ENCODE assay signal across 9 mouse cellular contexts in genomic region chr13:91421387-91421949, GRCm38 (mm10). TPM values are rescaled to one million over a fixed set of nuclear protein-coding genes. Genes with fewer than 3 reads are reported as not detected.
DNase-seq lines count a peak whose midpoint lies in the region; ATAC-seq and TF ChIP-seq lines count a peak whose summit lies in the region.
"Had no signal": no experiment of that assay in that cellular context is flagged by ENCODE, and none has a peak within 500 bp of the region (broad histone marks: within the 10 kb centered on the region; RNA-seq: fewer than 3 reads in every experiment).

No protein-coding gene starts in this region.

- ATAC-seq in erythroid progenitor cell, adult 5-6 weeks (replicated peaks; ENCODE audit: low FRiP score, poor library complexity, severe bottlenecking), result peak; percentile 47; the same call in 1 of the 2 replicates
- ATAC-seq in heart, postnatal 0 days (ENCODE audit: insufficient read depth, low read depth), result no peak

- DNase-seq in urinary bladder, adult 18-20 months (ENCODE audit: low spot score in 2 of 2), result peak; percentile 38 to 50
- no peak for DNase-seq in urinary bladder, postnatal 10 days (ENCODE audit: low spot score)
- DNase-seq in heart, postnatal 0 days (ENCODE audit: low spot score), result peak; percentile 45
- DNase-seq in kidney, postnatal 36 days, result peak; percentile 85 to 90
- peak; percentile 80 for DNase-seq in lung, postnatal 14 days
- peak; percentile 43 to 53 for DNase-seq in right cerebral cortex, adult 2 months (ENCODE audit: low spot score in 2 of 2)
- no peak for DNase-seq in cerebellum, adult 9-10 months

- H3K27ac ChIP-seq in heart, postnatal 0 days (ENCODE audit: low read depth), result no peak overlapping the region
- H3K27ac ChIP-seq: left cerebral cortex, adult 2 months had no signal

- H3K4me2 ChIP-seq in heart, postnatal 0 days (ENCODE audit: low read depth, low read length), result peak overlapping the region; percentile 15

- no peak overlapping the region for H3K9ac ChIP-seq in heart, postnatal 0 days (replicated peaks; ENCODE audit: low read depth, low read length)

- WGBS in heart, postnatal 0 days, result 17% methylated on average over 9 of the region's 9 CpGs

- no peaks in the 10 kb centered on the region for H3K9me3 ChIP-seq in heart, postnatal 0 days (replicated peaks; ENCODE audit: control insufficient read depth, low read length)

- no peak for TF ChIP-seq CTCF in heart, postnatal 0 days (IDR thresholded peaks at IDR 0.05; ENCODE audit: low read depth)

- no peaks in the 10 kb centered on the region for H3K4me1 ChIP-seq in heart, postnatal 0 days (ENCODE audit: control insufficient read depth, insufficient read depth)

- TF ChIP-seq EP300 in heart, postnatal 0 days (IDR thresholded peaks at IDR 0.05; ENCODE audit: low read depth), result no peak

- H3K27me3 ChIP-seq in heart, postnatal 0 days (ENCODE audit: control insufficient read depth, insufficient read depth, low read length), result no peaks in the 10 kb centered on the region

- no peaks in the 10 kb centered on the region for H3K36me3 ChIP-seq in heart, postnatal 0 days (replicated peaks; ENCODE audit: control insufficient read depth, insufficient read depth, low read length)

- no peak overlapping the region for H3K4me3 ChIP-seq in heart, postnatal 0 days (ENCODE audit: low read depth, low read length)
- H3K4me3 ChIP-seq: left cerebral cortex, adult 2 months had no signal

RNA-seq across cellular contexts. Expression of gene Ssbp2, which starts 38.6 kb away (rescaled TPM):
- 34.6 and 58.7 TPM in 2 replicates for total RNA-seq in erythroid progenitor cell, adult 5-6 weeks (2015; ENCODE audit: low replicate concordance)
- 37.7 and 57.4 TPM in 2 replicates for total RNA-seq in erythroid progenitor cell, adult 5-6 weeks (2017; ENCODE audit: low replicate concordance)
- 74.2 and 85.1 TPM in 2 replicates for total RNA-seq in heart, postnatal 0 days (2014; rRNA removed; ENCODE audit: low replicate concordance)
- 70.8 and 75.7 TPM in 2 replicates for polyA plus RNA-seq in heart, postnatal 0 days (2015; fragmentation: Nextera tagmentation; extraction: Ambion mirVana)

Comparison
In these comparisons a context has a peak if more than half of its experiments do, and no peak if none do; other contexts are left out.
1. DNase-seq: peak in urinary bladder, adult 18-20 months (2 of 2), heart, postnatal 0 days (single experiment), kidney, postnatal 36 days (2 of 2), lung, postnatal 14 days (single experiment) and right cerebral cortex, adult 2 months (2 of 2); none in urinary bladder, postnatal 10 days (single experiment) and cerebellum, adult 9-10 months (single experiment).